Mouse (Mus musculus) ES-Bruce4 (cell line): Measurements from ENCODE around the gene Ctnna3.

Experiments
- CTCF ChIP-seq: IDR thresholded peaks from one replicate; pipeline ENCODE4 v1.8.1; 2011; ENCODE audit warnings: low read depth, low read length
- POLR2A ChIP-seq: IDR thresholded peaks from one replicate; pipeline ENCODE4 v1.8.1; 2011; ENCODE audit warnings: low read length; ENCODE audit not compliant: insufficient read depth

DNA sequence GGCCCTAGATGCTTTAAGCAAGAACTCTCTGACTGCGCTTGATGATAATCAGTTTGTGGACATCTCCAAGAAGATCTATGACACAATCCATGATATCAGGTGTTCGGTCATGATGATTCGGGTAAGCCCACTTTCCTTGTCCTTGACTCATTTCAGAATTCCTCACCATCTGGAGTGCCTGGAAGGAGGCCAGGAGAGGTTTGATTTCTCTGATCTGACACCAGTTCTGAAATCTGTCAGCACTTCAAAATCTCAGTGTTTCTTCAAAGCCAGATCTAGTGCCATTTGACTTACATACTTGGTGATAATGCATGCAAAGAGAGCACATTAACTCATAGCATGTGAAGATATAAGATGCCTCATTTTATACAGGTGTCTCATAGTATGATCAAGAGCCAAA lies 1245.9 kb downstream of the Ctnna3 start:
- TF ChIP-seq CTCF: no peak
- TF ChIP-seq POLR2A: no peak
